Mouse (Mus musculus) heart, embryonic 13.5 days (tissue): ENCODE data around the gene Ranbp9. TPM values are rescaled to one million over a fixed set of nuclear protein-coding genes. Genes with fewer than 3 reads are reported as not detected.
A peak's percentile ranks its signal among the peaks of the same experiment; 100 is the strongest.

ENCODE experiments used
- ATAC-seq: fragments of 200-750 bp; cut with Nextera tagmentation; 2 replicates; pipeline ENCODE4 v1.8.0; 2017; ENCODE audit warnings: moderate TSS enrichment; ENCODE audit not compliant: insufficient number of reproducible peaks, low FRiP score, low TSS enrichment; ENCODE audit errors: extremely low read depth
- H3K27ac ChIP-seq: fragments of 300-500 bp; sonication (generic); replicated peaks from 2 replicates; pipeline ENCODE4 v1.5.1; 2015; ENCODE audit warnings: moderate library complexity, mild to moderate bottlenecking, inconsistent platforms
- H3K27me3 ChIP-seq: fragments of 300-500 bp; sonication (generic); replicated peaks from 2 replicates; pipeline ENCODE4 v1.6.1; 2015; ENCODE audit warnings: mild to moderate bottlenecking, inconsistent platforms
- H3K36me3 ChIP-seq: fragments of 300-500 bp; sonication (generic); 2 replicates; pipeline ENCODE4 v1.6.1; 2015; ENCODE audit warnings: mild to moderate bottlenecking, inconsistent platforms
- H3K4me1 ChIP-seq: fragments of 300-500 bp; sonication (generic); 2 replicates; pipeline ENCODE4 v1.6.1; 2015; ENCODE audit warnings: inconsistent platforms
- H3K4me2 ChIP-seq: fragments of 300-500 bp; sonication (generic); 2 replicates; pipeline ENCODE4 v1.6.1; 2015; ENCODE audit warnings: inconsistent platforms, mild to moderate bottlenecking, moderate library complexity
- H3K4me3 ChIP-seq: fragments of 300-500 bp; sonication (generic); 2 replicates; pipeline ENCODE4 v1.5.1; 2015; ENCODE audit warnings: moderate library complexity, mild to moderate bottlenecking, inconsistent platforms
- H3K9ac ChIP-seq: fragments of 300-500 bp; sonication (generic); 2 replicates; pipeline ENCODE4 v1.6.1; 2015; ENCODE audit warnings: inconsistent platforms, mild to moderate bottlenecking, moderate library complexity
- H3K9me3 ChIP-seq: fragments of 300-500 bp; sonication (generic); 2 replicates; pipeline ENCODE4 v1.6.1; 2016; ENCODE audit warnings: inconsistent platforms
- WGBS: fragments of 180-500 bp; shearing (Covaris S2); methylation state at CpG from one replicate; pipeline ENCODE4 v1.1.7; 2015; ENCODE audit warnings: mixed read lengths; 5-methylcytosine and 5-hydroxymethylcytosine counted together
- polyA plus RNA-seq: library from polyadenylated mRNA; unstranded; fragments of >200 nt; fragmentation: Nextera tagmentation; extraction: Ambion mirVana; gene quantifications from 2 replicates; pipeline ENCODE4 v1.2.1, GENCODE M21; 2015

Gene Ranbp9
- polyA plus RNA-seq, 1 experiment from 2014 or later, result 4.9 TPM

DNA sequence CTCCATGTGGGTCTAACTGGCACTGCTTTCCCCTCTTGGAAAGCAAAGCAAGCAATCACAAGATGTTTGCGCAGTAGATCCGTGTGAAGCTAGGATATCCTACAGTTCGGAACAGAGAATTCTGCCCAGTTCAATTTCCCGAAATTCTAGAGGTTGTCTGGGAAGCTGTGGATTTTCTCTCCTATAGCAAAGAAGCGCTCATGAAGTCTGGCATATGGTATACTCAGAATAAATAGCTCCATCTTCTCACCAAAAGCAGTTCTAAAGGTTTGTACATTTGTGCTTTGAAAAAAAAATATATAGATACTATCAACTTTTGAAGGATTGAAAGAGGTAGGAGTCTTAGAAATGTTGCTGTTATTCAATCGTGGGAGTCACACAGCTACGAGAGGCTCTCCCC, 14.6 kb upstream of the Ranbp9 start:
- H3K4me1 ChIP-seq, result no peaks in the 10 kb centered on the region
- no peaks in the 10 kb centered on the region for H3K27me3 ChIP-seq
- ATAC-seq, result no peak
- H3K36me3 ChIP-seq, result no peaks in the 10 kb centered on the region
- no peak overlapping the region for H3K4me3 ChIP-seq
- 79% methylated on average over 7 of the region's 7 CpGs for WGBS
- H3K9ac ChIP-seq, result no peak overlapping the region
- H3K27ac ChIP-seq, result no peak overlapping the region
- H3K9me3 ChIP-seq, result peaks cover 8% of the 10 kb centered on the region; the same call in 1 of the 2 replicates
- no peak overlapping the region for H3K4me2 ChIP-seq

DNA sequence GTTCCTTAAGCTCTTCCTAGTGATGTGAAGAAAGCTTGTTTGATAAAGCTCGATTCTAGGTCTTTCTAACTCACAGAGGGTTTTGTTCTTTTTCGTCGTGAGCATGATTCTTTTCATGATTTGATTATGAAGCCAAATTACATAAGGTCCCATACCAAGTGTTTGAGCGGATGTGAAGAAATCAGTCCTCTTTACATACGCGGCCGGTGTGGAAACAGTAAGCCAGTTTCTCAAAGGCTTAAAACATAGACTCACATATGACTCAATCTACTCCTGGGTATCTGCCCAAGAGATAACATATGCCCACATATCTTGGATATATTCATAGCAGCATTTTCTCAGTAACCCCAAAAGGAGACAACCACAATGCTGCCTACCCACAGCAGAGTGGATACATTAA, 12.6 kb upstream of the Ranbp9 start:
- WGBS, result 80% methylated on average over 7 of the region's 7 CpGs
- H3K36me3 ChIP-seq, result no peaks in the 10 kb centered on the region
- H3K4me1 ChIP-seq, result no peaks in the 10 kb centered on the region
- H3K9me3 ChIP-seq, result peaks cover 8% of the 10 kb centered on the region; the same call in 1 of the 2 replicates
- H3K4me2 ChIP-seq, result no peak overlapping the region
- H3K27me3 ChIP-seq, result no peaks in the 10 kb centered on the region
- no peak overlapping the region for H3K9ac ChIP-seq
- no peak overlapping the region for H3K4me3 ChIP-seq
- no peak for ATAC-seq
- H3K27ac ChIP-seq, result no peak overlapping the region

GRCm38 (mm10) chr13:43493058-43493481, 12.0 kb upstream of the Ranbp9 start:
- Histone ChIP-seq H3K4me3 (no peak overlapping the region), H3K4me1 (no peaks in the 10 kb centered on the region), H3K9me3 (peaks cover 8% of the 10 kb centered on the region; the same call in 1 of the 2 replicates), H3K36me3 (no peaks in the 10 kb centered on the region), H3K27ac (no peak overlapping the region), H3K9ac (no peak overlapping the region), H3K4me2 (no peak overlapping the region), H3K27me3 (no peaks in the 10 kb centered on the region)
- 80% methylated on average over 11 of the region's 11 CpGs for WGBS
- ATAC-seq, result no peak

DNA sequence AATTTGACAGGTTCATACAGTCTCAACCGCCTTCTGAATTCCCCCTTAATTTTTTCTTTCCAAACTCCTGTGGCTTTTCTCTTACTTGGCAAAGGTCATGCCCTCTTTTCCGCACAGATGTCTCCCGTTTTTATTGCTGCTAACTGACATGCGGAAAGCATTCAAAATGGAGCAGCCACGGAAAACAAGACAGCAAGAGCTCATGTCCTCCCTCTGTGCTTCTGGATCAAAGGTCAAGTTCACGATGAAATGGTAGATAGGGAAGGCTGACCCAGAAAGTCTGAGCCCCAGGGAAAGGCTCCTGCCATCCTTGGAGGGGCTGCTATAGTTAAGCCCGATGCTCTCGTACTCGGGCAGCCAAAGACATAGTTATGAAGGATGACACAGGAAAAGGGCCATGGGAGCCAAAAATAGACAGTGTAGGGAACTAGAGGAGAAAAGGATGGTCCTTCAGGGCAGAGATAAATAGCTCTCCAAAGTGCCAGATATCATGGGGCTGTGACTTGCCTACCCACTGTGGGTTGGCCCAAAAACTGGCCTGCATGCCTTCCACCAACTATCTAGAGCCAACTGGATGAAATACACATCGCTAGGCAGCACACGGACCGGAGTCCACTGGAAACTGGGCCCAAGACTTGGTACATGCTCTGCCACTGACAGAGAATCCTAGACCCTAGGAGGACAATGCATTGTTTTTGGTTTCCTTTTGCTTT, 5.6 kb upstream of the Ranbp9 start:
- peaks cover 14% of the 10 kb centered on the region; the same call in 1 of the 2 replicates for H3K4me1 ChIP-seq
- no peak for ATAC-seq
- 63% methylated on average over 12 of the region's 12 CpGs for WGBS
- H3K4me3 ChIP-seq, result no peak overlapping the region
- no peak overlapping the region for H3K4me2 ChIP-seq
- no peaks in the 10 kb centered on the region for H3K36me3 ChIP-seq
- H3K9ac ChIP-seq, result no peak overlapping the region
- H3K27me3 ChIP-seq, result no peaks in the 10 kb centered on the region
- peaks cover 3% of the 10 kb centered on the region; the same call in 1 of the 2 replicates for H3K9me3 ChIP-seq
- no peak overlapping the region for H3K27ac ChIP-seq

- 83% methylated on average over 5 of the region's 5 CpGs for WGBS
- H3K27ac ChIP-seq, result no peak overlapping the region
- ATAC-seq, result no peak
- H3K9ac ChIP-seq, result no peak overlapping the region
- no peak overlapping the region for H3K4me2 ChIP-seq
- H3K4me1 ChIP-seq, result peaks cover 14% of the 10 kb centered on the region; the same call in 1 of the 2 replicates
- H3K27me3 ChIP-seq, result no peaks in the 10 kb centered on the region
- H3K4me3 ChIP-seq, result no peak overlapping the region
- no peaks in the 10 kb centered on the region for H3K9me3 ChIP-seq
- H3K36me3 ChIP-seq, result no peaks in the 10 kb centered on the region
These were observed 4.3 kb upstream of the Ranbp9 start for GRCm38 (mm10) chr13:43485278-43485976.

- no peak overlapping the region for H3K27ac ChIP-seq
- no peak overlapping the region for H3K9ac ChIP-seq
- peaks cover 24% of the 10 kb centered on the region for H3K4me1 ChIP-seq
- ATAC-seq, result no peak
- WGBS, result 47% methylated on average over 9 of the region's 9 CpGs
- no peak overlapping the region for H3K4me3 ChIP-seq
- H3K27me3 ChIP-seq, result no peaks in the 10 kb centered on the region
- H3K36me3 ChIP-seq, result no peaks in the 10 kb centered on the region
- no peaks in the 10 kb centered on the region for H3K9me3 ChIP-seq
- H3K4me2 ChIP-seq, result no peak overlapping the region
These were observed 1.7 kb upstream of the Ranbp9 start for GRCm38 (mm10) chr13:43482782-43483181.

DNA sequence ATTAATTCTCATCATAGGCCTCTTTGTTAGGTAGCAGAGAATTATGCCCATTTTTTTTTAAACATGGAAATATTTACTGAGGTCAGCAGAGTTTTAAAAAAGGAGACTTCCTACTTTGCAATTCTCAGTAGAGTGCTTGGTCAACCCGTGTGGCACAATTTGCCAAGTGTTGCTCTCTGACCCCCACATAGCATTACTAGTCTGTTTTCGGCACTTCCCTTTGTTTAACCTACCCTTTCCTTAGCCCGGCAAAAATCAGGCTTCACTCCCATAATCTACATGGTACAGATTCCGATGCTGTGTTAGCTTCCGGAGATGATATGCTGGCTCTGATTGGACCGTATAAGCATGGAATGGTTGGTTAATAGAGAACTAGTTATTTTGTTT, 770 bp upstream of the Ranbp9 start:
- peak overlapping the region; percentile 100 for H3K9ac ChIP-seq
- no peaks in the 10 kb centered on the region for H3K9me3 ChIP-seq
- H3K27me3 ChIP-seq, result no peaks in the 10 kb centered on the region
- WGBS, result 47% methylated on average over 6 of the region's 6 CpGs
- H3K4me1 ChIP-seq, result peaks cover 28% of the 10 kb centered on the region
- H3K27ac ChIP-seq, result peak overlapping the region; percentile 99
- peak overlapping the region; percentile 88 for H3K4me2 ChIP-seq
- H3K36me3 ChIP-seq, result no peaks in the 10 kb centered on the region
- peak overlapping the region; percentile 99 for H3K4me3 ChIP-seq
- no peak for ATAC-seq

DNA sequence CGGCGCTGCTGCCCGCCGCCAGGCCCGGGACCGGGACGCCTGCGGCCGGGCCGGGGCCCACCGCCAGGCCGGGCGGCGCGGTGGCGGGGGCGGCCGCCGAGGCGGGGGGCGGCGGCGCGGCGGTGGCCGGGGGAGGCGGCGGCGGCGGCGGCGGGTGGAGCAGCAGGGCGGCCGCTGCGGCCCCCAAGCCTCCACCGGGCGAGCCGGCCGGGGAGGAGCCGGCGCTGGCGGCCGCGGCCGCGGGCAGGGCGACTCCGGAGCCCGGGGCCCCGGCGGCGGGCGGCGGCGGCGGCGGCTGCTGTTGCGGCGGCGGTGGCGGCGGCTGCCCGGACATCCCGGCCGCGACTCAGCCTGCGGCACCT, 506 bp downstream of the Ranbp9 start:
- Histone ChIP-seq H3K27ac (peak overlapping the region; percentile 99), H3K27me3 (no peaks in the 10 kb centered on the region), H3K36me3 (no peaks in the 10 kb centered on the region), H3K4me3 (peak overlapping the region; percentile 99), H3K9ac (peak overlapping the region; percentile 100), H3K9me3 (no peaks in the 10 kb centered on the region), H3K4me2 (peak overlapping the region; percentile 88), H3K4me1 (peaks cover 32% of the 10 kb centered on the region)
- WGBS, result 1% methylated on average over 14 of the region's 67 CpGs
- ATAC-seq, result peak; percentile 32; the same call in 1 of the 2 replicates

- peak overlapping the region; percentile 100 for H3K9ac ChIP-seq
- WGBS, result under 1% methylated on average over 36 of the region's 36 CpGs
- H3K27ac ChIP-seq, result peak overlapping the region; percentile 99
- H3K9me3 ChIP-seq, result no peaks in the 10 kb centered on the region
- peak overlapping the region; percentile 99 for H3K4me3 ChIP-seq
- H3K36me3 ChIP-seq, result no peaks in the 10 kb centered on the region
- H3K4me1 ChIP-seq, result peaks cover 37% of the 10 kb centered on the region
- peak overlapping the region; percentile 88 for H3K4me2 ChIP-seq
- no peak for ATAC-seq
- H3K27me3 ChIP-seq, result no peaks in the 10 kb centered on the region
These were observed 1.1 kb downstream of the Ranbp9 start for GRCm38 (mm10) chr13:43479767-43480571.

- Histone ChIP-seq H3K9me3 (no peaks in the 10 kb centered on the region), H3K27me3 (no peaks in the 10 kb centered on the region), H3K4me2 (peak overlapping the region; percentile 88), H3K4me3 (peak overlapping the region; percentile 99), H3K27ac (peak overlapping the region; percentile 99; the same call in 1 of the 2 replicates), H3K9ac (peak overlapping the region; percentile 100), H3K36me3 (no peaks in the 10 kb centered on the region), H3K4me1 (peaks cover 44% of the 10 kb centered on the region)
- no peak for ATAC-seq
- WGBS, result 13% methylated on average over 6 of the region's 6 CpGs
These were observed 1.9 kb downstream of the Ranbp9 start for GRCm38 (mm10) chr13:43479024-43479705.

- H3K4me2 ChIP-seq, result peak overlapping the region; percentile 88
- H3K9ac ChIP-seq, result peak overlapping the region; percentile 100
- peaks cover 50% of the 10 kb centered on the region for H3K4me1 ChIP-seq
- H3K27ac ChIP-seq, result peak overlapping the region; percentile 58
- H3K36me3 ChIP-seq, result no peaks in the 10 kb centered on the region
- peak overlapping the region; percentile 99 for H3K4me3 ChIP-seq
- WGBS, result 31% methylated on average over 8 of the region's 8 CpGs
- H3K27me3 ChIP-seq, result no peaks in the 10 kb centered on the region
- ATAC-seq, result no peak
- H3K9me3 ChIP-seq, result no peaks in the 10 kb centered on the region
These were observed 2.5 kb downstream of the Ranbp9 start for GRCm38 (mm10) chr13:43478586-43478985.
